Mouse (Mus musculus): ENCODE results near the gene Qtrt2.

The Qtrt2 gene

DNA sequence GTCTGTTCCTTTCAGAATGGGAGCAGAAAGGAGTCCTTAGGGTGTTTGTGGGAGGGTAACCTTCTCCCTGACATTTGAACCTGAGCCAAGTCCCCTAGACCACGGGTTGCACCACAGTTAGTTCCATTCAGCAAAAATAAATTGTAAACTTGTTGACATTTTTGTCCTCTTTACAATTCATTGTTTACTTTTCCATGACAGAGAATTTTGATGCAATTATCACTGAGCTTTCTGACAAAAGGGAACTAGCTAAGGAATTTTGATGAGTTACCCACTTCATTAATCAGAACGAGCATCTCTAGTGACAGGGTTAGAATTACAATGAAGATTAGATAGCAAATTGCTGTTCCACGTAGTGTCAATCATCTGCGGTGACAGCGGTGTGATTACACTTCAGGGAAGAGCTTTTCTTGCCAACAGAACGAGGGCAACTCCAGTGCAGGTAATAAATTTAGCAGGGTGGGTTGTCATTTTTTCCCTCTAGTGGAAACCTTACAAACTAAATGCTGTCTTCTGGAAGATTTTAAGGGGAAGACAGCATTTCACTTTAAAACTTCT lies 1.5 kb downstream of the Qtrt2 start:
- no peak for DNase-seq (ENCODE audit: low spot score)

DNA sequence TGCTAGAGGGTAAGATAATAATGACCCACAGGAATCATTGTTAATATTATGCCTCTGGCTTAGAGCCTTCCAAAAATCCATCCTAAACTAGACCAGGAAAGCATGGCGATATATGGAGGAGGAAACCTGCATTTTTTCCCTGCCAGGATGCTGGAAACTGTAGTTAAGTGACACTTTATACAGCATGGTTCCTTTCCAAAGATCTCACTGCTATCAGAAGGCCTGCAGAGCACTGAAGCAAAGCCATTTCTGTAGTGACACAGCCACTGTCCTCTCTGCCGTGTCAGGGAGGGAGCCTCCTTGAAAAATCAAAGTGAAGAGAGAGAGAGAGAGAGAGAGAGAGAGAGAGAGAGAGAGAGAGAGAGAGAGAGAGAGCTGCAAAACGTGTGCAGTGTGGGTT lies 4.0 kb downstream of the Qtrt2 start:
- no peak for DNase-seq (ENCODE audit: low spot score)

DNA sequence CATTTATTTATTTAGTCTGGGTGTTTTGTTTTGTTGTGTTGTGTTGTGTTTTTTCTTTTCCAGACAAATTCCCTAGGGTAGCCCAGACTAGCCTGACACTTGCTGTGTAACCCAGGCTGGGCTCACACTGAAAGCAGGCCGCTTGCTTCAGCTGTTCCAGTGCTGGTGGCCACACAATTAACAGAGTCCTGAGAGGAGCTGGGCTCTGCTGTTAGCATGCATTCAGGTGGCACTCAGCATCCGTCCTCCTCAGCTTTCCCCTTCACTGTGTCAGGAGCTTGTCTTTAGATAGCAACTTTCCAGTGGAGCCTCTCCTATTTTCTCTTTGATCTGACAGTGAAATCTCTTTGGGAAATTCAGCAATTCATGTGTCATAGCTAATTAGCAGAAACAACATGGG lies 4.6 kb downstream of the Qtrt2 start:
- no peak for DNase-seq (ENCODE audit: low spot score)

DNA sequence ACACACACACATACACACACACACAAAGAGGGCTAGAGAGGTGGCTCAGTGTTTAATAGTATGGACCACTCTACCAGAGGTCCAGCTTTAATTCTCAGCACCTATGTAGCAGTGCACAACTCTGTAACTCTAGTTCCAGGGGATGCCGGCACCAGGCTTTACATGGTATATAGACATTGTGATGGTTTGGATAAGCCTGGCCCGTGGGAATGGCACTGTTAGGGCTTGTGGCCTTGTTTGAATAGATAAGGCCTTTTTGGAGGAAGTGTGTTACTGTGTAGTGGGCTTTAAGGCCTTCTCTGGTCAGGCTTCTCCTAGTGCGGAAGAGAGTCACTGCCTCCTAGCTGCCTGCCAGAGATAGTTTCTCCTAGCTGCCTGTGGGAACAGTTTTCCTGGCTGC lies 7.7 kb downstream of the Qtrt2 start:
- DNase-seq (ENCODE audit: low spot score) = no peak

DNA sequence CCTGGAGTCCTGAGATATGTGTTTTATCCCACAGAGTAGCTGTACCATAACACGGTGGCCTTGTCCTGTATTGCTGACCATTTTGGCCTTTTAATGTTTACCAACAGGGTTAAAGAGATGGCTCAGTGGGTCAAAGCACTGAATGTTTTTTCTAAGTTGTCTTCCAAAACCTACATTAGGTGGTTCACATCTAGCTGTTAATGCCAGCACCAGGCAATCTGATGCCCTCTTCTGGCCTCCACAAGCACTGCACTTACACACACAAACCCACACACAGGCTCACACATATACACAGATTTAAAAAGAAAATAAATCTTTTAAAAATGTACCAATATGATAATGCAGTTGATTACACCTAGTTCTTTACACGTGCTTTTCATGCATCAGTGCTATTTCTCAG lies 17.7 kb downstream of the Qtrt2 start:
- no peak for DNase-seq (ENCODE audit: low spot score)

DNA sequence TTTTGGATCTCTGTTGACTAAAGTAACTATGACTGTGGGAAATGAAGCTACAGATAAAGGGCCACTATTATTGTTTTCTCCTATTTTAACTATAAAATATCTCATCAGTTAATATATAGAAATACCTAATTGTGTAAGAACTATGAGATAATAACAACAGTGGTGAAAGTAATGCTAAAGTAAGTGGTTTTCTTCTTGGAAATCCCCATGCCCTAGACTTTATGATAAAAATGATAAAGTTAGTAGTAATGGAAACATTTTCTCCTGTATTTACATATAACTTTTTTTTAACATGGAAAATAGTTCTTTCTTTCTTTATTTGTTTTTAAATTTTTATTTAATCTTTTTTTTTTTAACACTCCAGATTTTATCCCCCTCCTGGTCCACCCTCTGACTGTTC lies 26.0 kb downstream of the Qtrt2 start:
- no peak for DNase-seq (ENCODE audit: low spot score)

DNA sequence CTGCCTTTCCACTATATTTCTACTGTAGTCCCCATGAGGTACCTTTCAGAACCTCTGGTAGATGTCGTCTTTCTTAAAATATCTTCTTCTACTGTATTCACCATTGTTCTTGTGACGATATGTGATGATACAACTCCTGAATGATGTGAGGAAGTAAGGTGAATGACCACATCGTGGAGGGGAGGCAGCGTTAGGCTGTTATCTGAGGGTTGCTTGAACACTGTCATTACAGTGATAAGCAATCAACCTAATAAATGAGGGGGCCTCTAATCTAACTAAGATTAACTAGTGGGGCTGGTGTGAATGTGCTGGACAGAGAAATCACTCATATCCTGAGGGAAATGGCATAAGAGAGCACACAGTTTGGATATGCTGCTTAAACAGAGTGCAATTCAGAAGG lies 26.5 kb downstream of the Qtrt2 start:
- no peak for DNase-seq (ENCODE audit: low spot score)

DNA sequence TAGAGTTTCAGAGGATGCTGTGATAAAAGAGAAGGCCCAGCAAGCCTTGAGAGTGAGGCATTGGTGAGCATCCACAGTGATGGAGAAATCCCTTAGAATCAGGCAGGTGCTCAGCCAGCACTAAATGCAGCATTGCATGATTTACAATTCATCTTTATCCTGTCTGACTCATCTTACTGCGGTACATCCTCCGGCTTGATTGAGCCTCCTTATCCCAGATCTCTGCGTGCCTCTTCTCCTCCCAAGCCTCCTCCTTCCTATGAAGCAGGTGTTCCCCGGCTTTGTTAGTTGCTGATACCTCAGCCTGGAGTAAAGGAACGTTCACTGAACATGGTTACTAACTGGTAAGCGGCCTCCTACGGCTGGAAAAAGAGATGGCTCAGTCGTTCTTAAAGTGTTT lies 32.1 kb downstream of the Qtrt2 start:
- no peak for DNase-seq (ENCODE audit: low spot score)

DNA sequence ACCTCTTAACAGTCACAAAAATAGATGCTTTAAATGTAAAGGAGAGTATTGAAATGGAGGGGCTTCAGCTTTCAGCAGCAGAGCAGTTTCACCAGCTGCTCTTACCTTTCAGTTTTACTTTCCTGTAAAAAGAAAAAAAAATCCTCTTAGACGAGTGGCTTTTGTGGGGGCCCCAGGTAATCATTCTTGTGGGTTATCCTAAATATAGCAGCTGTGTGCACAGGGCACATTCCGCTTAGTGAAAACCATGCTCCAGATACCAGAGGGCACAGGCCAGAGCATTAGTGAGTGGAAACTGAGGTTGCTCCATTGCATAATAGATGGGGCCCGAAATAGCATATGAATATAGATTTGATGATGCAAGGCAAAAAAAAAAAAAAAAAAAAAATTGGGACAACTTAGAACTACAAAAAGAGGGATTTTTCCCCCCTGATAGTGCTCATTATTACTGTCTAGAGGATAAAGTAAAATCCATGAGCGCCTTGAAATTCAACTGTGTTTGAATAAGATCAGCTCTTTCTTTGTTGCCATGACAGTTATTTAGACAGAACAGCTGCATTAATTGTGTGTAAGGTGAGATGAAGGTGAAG lies 35.8 kb downstream of the Qtrt2 start:
- DNase-seq (ENCODE audit: low spot score) = no peak

DNA sequence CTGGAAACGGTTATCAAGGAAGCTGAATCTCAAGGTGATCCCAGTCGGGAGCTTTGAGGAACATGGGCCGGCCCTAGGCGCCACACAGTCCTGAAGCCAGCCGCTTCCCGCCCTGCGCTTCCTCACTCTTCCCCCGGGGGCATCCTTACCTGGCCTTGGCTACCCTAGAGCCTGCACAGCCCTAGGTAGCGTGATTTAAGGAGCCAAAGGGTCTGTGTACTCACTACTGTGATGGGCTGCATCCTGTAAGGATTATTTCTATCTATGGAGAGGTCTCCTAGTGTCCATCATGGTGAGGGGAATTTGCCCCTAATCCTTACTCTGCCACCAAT lies 36.6 kb downstream of the Qtrt2 start:
- no peak for DNase-seq (ENCODE audit: low spot score)

DNA sequence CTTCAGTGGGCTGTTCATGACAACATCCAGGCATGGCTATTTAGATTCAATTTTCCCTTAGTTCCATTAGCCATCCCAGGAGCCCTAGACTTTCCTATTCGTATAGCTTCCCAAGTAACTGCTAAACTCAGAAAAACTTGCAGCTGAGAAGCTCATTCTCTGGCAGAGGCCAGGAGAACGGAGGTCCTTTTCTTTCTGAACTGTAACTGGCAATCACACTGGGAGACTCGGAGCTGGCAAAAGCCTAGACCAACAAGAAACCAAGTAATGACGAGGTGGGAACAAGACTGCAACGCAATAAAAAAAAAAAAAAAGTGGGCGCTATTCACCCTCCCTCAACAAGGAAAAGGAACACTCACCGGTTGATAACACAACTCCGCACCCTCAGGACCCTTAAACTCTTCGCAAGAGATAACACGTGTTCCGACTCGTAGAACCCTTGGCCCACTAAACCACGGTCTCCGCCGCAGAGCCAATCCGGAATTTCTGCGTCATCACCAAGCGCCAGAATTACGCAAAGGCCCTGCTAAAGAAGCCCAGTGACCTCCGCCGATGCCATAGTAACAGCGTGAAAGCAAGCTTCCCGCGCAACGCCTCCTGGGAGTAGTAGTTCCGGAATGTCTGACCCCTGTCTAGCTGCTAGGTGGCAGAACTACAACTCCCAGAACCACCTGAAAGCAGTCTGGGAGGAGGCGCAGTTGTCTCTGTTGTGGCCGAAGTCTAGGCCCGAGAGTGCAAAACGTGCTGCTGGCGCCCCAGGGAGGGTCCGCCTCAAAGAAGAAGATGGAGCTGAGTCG lies 37.2 kb downstream of the Qtrt2 start, which contains the start of gene Ccdc191:
Gene Ccdc191 (plus strand): TSS at position 593 of the 797 bp plus-strand sequence.
- peak; percentile 99 for DNase-seq (ENCODE audit: low spot score)

DNA sequence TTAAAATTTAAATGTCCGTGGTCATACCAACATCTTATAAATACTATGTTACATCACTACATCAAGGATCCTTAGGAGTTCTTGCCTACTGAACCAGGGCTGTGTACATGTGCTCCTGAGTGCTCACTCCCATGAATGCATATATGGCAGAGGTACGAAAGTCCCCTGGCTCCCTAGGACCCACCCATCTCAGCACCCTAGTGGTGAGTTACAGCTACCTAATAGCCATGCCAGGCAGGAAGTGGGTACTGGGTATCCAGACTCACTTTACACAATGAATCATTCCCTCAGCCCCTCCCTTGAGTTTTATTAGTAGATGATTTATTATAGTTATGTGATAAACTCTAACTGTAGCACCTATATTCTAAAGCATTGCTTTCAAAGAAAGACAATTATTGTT lies 44.3 kb downstream of the Qtrt2 start:
- DNase-seq (ENCODE audit: low spot score) = no peak

DNA sequence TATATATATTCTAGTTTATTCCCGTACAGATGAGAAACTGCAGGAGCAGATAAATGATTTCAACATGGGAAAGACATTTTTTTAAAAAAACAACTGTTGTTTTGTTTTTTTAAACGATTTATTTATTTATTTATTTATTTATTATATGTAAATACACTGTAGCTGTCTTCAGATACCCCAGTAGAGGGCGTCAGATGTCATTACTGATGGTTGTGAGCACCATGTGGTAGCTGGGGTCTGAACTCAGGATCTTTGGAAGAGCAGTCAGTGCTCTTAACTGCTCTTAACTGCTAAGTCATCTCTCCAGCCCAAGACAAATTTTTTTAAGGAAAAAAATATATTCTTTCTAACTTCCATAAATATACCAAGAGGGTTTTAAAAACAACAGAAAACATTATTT lies 45.0 kb downstream of the Qtrt2 start:
- no peak for DNase-seq (ENCODE audit: low spot score)

DNA sequence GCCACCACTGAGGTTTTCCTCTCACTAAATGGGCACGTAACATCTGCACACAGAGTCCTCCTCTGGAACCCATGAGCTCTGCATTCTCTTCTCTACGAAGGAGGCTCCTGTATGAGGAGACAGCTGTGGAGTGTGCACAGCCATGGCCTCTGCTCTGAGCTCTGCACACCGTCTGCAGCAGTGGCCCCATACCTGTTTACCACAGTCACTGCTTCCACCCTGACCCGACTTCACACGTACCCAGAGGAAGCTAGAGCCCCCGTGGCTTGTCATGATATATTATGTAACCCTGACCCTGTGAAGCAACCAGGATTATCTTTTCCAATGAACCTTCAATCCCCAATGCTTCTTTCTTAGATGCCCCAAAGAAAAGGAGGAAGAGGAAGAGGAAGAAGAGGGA lies 46.8 kb downstream of the Qtrt2 start:
- no peak for DNase-seq (ENCODE audit: low spot score)

DNA sequence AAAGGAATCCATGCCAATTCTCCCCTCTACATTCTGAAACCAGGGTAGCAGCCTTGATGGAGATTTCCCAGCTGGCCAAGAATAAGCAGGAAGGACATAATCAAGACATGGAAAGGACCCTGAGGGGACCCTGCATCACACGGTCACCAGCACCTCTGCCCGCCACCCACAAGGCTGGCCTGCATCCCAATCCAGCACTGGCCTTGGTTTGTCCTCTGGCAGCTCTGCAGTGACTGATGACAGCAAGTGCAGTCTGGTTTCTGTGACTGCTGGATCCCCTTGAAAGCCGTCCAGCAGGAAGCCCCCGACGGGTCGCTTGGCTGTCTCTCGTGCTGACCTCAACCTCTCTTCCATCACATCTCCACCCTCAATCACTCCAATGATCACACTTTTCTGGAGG lies 55.2 kb downstream of the Qtrt2 start:
- no peak for DNase-seq (ENCODE audit: low spot score)

DNA sequence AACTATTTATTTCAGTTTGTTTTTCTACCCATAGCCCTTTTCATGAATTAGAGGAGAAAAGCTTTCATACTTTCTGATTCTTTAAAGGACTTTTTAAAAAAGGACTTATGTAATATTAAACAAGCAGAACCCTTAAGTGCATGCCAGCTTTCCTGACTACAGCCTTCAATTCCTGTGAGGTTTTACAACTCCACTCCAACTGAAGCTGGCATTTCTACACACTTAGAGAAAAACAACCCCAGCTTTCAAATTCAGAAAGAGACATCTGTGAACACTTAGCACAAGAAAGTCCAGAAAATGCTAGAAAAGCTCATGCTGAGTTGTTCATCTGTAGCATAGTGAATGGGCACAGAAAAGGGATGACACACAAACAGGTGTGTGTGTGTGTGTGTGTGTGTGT lies 56.8 kb downstream of the Qtrt2 start:
- no peak for DNase-seq (ENCODE audit: low spot score)

DNA sequence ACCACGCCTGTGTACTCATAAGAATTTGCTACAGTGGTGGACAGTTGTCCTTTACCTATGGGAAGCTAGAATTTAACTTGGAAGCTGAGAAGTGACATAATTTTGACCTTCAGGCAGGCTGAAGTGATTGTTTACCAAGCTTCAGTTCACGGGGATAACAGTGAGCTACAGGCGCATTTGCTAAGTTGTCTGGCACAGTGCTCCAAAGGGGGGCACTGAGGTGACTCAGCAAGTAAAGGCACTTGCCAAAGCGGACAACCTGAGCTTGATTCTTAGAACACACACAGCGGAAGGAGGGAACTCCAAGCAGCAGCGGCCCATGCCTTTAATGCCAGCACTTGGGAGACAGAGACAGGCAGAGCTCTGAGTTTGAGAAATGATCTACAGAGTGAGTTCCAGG lies 66.0 kb downstream of the Qtrt2 start:
- no peak for DNase-seq (ENCODE audit: low spot score)

DNA sequence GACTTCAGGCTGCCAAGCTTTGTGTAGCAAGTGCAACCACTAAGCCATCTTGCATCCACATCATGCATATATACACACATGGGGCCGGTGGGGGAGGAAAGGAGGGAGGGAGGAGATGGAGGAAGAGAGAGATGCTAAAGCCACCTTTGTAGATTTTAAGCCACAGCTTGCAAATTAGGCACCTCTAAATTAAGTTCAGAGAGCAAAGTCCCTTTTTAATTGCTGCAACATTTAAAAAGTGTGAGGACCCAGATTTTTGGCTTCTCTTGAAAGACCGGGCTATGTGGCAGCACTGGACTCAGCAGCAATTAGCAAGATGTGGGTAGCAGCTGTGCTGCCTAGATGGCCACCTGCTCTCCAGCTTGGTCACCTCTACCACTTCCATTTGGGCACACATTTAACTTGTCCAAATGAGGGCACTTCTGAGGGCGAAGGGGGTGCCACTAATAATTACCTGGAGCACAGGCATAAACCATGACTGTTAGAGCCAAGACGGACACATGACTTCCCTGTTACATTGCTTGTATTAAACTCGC lies 67.6 kb downstream of the Qtrt2 start:
- no peak for DNase-seq (ENCODE audit: low spot score)

DNA sequence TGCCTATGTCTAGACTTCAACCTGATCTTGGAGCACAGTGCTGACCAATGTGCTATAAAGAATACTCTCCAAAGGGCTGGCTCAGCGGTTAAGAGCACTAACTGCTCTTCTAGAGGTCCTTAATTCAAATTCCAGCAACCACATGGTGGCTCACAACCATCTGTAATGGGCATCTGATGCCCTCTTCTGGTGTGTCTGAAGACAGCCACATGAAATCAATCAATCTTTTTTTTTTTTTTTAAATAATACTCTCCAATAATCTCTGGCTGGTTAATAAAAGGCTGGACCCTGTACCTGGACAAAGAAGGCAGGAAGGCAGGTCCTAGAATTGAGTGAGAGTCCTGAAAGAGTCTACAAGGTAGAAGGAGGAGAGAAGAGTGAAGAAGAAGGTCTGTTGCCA lies 76.8 kb downstream of the Qtrt2 start:
- DNase-seq (ENCODE audit: low spot score) = no peak

DNA sequence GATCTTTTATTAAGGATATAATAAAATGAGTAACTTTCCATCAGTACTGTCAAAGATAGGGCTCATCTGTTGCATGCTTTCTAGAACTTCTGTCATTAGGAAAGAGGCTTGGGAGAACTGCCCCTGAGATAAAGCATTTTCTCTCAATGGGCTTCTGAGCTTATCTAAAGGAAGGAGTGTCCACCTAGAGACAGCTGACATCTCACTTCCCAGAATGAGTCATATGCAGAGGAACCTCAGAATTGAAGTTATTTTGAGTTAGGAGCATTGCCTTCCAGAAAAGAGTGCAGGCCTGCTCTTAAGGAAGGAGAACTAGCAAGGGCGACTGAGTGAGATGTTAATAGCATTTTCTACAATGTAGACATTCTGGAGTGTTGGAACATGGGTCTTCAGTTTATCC lies 85.4 kb downstream of the Qtrt2 start:
- no peak for DNase-seq (ENCODE audit: low spot score)

DNA sequence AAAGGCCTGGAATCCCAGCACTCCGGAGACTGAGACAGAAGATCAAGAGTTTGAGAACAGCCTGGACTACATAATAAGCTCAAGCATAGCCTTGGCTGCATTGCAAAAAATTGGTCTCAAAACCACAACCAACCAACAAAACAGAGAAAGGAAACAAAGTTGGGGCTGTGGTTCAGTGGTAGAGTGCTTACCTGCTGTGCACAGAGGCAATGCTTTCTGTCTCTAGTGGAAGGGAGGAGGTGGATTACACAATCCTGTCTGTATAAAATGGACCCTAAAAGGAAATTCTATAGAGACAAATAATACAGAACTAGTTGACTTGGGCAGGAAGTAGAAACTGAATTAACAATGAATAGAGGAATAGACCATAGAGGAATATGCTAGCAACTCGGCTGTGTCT lies 94.7 kb downstream of the Qtrt2 start:
- DNase-seq (ENCODE audit: low spot score) = no peak

DNA sequence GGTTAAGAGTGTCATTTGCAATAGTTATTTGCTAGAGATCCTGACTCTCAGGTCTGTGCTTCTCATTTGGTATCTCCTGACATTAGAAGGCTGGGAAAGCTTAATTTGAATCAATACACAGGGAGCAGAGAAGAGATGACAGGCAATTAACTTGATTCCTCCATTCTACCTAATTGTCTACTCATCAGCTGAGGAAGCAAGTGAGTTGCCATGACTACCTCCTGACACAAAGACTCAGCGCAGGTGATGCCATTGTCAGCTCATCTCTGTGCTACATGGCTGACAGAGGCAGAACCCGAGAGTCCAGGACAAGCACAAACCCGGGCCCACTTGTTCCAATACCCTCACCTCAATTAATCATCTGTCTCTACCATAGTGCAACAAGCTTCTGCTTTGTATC lies 99.1 kb downstream of the Qtrt2 start:
- DNase-seq (ENCODE audit: low spot score) = no peak

DNA sequence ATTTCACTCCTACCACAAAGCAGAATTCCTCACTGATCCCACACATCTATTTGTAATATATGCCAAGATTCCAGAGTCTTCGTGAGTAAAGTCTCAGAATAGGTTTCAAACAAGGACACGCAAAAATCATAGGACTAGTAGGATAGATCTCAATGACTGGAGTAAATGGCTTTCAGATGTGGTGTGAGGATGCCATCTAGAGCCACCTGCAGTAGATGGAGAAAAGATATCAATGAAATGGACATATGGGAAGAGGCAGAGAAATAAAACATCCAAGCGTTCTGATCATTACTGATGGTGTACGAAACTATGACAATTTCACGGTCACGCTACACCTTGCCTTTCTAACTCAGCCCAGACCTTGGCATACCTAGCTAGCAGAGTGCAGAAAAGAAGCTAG lies 108.2 kb downstream of the Qtrt2 start:
- no peak for DNase-seq (ENCODE audit: low spot score)

DNA sequence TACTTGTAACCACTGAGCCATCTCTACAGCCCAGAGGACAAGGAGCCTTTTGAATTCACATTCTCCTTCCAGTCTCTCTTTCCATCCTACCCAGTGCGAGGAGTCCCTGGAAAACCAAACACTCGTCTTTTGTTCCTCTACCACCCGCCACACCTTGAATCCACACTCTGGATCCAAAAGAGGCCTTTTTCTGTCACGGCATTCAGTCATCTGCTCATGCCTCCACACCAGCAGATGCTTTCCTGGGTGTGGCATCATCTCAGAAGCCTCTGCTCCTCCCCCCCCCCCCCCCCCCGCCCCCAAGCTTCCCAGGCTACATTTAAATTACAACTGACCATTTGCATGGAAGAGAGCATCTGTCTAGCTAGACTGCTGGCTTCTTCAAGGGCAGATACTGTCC lies 110.3 kb downstream of the Qtrt2 start:
- DNase-seq (ENCODE audit: low spot score) = no peak

Measured in ovary, adult 18-20 months (tissue).